Mouse (Mus musculus): ENCODE results near the gene Etv6.

The Etv6 gene

GRCm38 (mm10) chr6:134171906-134172728 is 136.6 kb downstream of the Etv6 start:
- in situ Hi-C loops (cut with MboI), result no loop called here

GRCm38 (mm10) chr6:134173439-134173838 is 137.9 kb downstream of the Etv6 start:
- in situ Hi-C loops (cut with MboI), result no loop called here

GRCm38 (mm10) chr6:134175059-134175458 is 139.6 kb downstream of the Etv6 start:
- in situ Hi-C loops (cut with MboI), result no loop called here

- in situ Hi-C loops (cut with MboI), result no loop called here
These were observed 141.7 kb downstream of the Etv6 start for GRCm38 (mm10) chr6:134177196-134177595.

DNA sequence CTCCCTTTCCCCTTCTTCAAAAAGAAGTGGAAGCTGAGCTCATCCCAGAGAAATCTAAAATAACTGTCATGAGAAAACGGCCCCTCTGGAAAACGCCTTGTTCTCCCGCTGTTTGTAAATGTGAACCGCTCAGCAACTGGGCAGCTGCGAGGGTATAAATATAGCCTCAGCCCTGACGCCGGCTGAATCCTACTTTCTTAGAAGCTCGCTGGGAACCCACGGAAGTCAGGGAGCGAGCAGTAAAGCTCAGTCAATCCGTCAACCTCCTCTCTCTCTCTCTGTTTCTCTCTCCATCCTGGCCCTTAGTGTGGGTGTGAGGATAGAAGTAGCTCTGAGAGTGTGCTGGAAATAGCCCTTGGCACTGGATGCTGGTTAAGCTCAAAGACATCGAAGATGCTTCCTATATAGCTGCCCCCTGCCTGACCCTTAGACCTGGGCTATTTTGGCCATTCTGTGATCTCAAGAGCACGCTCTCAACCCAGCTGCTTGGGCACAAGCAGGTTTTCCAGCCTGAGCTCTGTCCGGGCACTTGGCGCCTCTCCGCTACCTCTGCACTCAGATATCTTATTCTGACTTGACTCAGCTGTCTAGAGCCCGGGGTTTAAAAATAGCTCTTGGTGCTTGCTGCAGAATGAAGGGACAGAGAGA is 146.9 kb downstream of the Etv6 start:
- in situ Hi-C loops (cut with MboI), result no loop called here

DNA sequence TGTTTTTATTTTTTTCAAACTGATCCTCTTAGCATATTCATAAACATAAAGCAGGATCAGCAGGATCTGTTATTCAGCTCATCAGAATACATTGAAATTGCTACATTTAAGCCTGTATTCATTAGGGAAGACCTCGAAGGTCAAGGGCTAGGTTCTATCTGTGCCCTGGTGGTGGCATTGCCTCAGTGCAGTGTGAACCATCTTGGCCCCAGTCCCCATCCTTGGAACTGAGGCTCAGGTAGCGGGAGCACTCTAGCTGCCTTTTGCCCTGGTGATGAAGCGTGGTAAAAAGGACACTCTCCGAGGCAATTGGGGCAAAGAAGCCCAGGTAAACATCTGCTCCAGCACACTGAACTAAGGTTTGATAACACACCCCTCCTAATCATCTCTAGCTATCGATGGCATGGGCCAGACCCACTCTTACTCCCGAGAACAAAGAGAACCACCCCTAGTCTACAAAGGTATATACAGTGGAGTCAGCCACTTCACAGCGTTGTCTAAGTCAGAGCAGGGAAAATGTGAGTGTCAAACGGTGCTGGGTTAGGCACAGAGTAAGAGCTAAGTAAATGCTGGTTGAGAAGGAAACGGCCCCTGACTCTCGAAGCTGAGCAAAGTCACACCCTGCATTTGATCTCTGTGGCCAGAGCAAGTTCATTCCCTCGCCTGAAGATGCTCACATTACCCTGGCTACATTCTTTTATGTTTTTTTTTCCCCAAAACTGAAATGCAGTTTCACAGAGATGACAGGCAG is 148.3 kb downstream of the Etv6 start:
- in situ Hi-C loops (cut with MboI), result no loop called here

GRCm38 (mm10) chr6:134186286-134186903 is 150.9 kb downstream of the Etv6 start:
- in situ Hi-C loops (cut with MboI), result no loop called here

- in situ Hi-C loops (cut with MboI), result no loop called here
These were observed 153.2 kb downstream of the Etv6 start for GRCm38 (mm10) chr6:134188719-134189118.

DNA sequence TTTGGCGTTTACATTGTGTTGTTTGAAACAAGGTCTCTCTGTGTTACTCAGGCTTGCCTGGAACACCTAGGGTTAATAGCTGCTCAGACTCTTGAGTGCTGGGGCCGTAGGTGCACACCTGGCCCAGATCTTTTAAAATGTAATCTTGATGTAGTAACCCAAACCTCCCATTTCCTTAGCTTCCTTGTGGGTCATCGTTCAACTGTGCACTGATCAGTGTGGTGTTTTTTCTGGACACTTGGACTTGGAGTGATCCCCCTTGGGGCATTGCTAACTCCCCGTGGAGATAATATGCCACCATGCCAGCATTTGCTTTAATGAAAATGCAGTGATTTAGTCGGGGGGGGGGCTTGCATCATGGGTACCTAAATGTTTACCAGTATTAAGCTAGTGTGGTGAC is 153.7 kb downstream of the Etv6 start:
- in situ Hi-C loops (cut with MboI), result no loop called here

DNA sequence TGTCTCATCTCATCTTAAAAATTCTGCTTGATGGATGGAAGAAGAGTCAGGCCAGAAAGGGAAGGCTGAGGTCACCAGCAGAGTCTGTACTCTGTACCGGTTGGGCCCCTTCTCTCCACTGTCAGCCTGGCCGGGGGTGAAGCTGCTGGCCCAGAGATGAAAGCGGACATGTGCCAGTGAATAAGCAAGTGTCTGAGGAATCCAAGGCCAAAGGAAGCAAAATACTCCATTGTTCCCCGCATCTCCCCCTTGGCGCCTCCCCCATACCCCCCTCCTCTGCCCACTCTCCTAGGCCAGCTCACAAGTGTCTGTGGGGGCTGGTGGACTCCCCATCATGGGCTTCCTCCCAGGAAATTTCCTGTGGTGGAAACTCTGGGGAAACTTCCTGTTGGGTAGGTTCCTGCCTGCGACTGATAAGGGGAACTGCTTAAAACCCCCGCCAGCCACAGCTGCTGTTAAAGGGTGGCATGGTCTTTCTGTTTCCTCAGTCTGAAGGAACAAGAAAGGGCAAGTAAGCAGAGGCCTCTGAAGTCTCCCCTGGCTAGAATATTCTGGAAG is 154.2 kb downstream of the Etv6 start:
- in situ Hi-C loops (cut with MboI), result no loop called here

- in situ Hi-C loops (cut with MboI), result no loop called here
These were observed 155.2 kb downstream of the Etv6 start for GRCm38 (mm10) chr6:134190597-134191278.

- in situ Hi-C loops (cut with MboI), result no loop called here
These were observed 157.2 kb downstream of the Etv6 start for GRCm38 (mm10) chr6:134192710-134193109.

- in situ Hi-C loops (cut with MboI), result no loop called here
These were observed 164.4 kb downstream of the Etv6 start for GRCm38 (mm10) chr6:134199895-134200294.

GRCm38 (mm10) chr6:134200577-134200976 is 165.1 kb downstream of the Etv6 start:
- in situ Hi-C loops (cut with MboI), result no loop called here

DNA sequence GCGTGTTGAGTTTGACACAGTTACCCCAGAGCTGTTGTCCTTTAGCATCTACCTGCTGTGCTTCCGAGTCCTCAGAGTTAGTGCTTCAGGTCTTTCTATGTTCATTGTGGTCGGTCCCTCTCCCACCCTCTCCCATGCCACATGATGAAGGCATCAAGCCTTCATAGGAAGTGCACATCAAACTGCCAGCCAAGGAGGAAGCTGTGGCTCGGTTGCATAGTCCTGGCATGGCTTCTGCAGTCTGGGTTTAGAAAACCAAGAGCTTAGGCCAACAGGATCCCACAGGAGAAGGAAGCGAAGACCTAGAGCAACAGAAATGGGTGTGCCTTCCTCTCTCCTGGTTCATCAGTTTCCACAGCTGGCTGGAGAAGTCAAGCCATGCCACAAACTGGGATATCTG is 166.7 kb downstream of the Etv6 start:
- in situ Hi-C loops (cut with MboI), result no loop called here

DNA sequence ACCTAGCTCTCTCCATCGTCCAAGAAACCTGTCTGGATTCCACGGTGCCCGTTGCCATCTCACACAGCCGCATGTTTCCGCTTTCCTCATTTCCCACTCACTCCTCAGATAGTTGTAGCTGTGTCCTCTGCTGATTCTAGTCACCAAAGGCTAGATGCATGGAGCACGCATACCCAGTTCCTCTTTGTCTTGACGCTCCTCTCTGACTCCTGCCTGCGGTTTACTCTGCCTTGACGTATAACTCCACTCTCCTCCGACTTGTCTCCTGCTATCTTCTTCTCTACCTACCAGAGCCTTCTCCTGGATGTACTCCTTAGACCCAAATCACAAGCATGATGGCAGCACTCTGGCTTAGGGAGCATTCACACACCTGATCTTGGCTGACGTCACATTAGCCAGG is 169.7 kb downstream of the Etv6 start:
- in situ Hi-C loops (cut with MboI), result no loop called here

DNA sequence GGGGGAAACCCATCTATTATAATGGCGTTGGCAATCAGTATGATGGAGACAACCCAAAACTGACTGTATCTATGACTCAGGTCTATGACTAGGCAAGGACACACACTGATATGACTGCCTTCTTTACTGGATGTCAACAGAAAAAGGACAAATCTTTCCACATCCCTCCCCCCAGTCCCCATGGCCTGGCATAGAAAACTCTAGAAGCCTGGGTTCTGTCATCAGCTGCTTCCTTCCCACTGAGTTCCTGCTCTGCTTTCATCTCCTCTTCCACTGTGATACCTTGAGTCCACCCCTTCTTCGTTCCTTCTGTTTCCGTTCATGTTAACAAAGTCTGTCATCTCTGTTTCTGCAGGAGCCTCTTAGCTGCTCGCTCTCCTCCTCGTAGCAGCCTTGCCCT is 170.2 kb downstream of the Etv6 start:
- in situ Hi-C loops (cut with MboI), result no loop called here

DNA sequence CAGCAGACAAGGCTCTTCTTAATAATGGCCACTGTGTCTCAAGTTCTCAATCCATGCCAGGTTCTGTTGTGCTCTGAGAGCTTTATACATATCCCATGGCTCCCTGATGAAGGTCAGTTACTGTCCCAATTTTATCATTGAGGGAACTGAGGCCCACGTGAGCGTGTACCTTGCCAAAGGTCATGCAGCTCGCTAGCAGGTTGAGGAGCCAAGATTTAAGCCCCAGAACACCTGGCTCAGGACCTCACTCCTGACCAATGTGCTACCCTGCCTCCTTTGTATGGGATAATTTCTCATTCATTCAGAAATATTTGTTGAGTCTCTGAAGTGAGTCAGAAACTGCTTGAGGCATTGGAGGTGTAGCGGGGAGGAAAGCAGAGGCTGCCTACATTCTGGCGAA is 170.8 kb downstream of the Etv6 start:
- in situ Hi-C loops (cut with MboI), result no loop called here

DNA sequence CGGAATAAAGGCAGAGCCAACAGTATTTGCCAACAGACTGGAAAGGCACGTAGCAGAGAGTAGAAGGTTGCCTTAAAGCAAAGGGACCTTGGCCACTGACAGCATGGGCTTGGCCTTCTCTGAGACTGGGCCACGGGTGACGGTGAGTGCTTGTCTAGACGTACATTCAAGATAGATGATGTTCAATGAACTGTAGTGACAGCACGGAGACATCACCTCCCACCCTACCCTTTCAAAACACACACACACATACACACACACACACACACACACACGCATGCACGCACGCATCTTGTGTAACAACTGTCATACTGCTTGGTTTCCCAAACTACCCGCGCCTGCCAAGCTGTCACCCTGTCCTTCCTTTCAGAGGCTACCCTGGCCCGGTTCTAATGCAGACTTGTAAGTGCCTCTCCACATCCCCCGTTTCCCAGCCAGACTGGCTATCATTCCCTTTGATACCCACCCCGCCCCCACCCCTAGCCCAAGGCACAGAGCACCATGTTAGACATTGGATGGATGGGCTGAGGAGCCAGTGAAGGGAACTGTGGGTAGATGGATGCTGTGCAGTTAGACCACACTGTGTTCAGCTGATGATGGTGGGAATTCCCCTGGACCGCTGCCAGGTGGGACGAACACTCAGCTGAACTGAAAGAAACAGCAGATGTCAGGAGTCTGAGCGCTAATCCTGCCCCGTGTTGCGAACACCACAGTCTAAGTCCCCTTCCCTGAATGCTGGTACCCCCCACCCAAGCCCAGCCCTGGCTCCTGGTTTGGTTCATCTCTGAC is 172.1 kb downstream of the Etv6 start:
- in situ Hi-C loops (cut with MboI), result no loop called here

DNA sequence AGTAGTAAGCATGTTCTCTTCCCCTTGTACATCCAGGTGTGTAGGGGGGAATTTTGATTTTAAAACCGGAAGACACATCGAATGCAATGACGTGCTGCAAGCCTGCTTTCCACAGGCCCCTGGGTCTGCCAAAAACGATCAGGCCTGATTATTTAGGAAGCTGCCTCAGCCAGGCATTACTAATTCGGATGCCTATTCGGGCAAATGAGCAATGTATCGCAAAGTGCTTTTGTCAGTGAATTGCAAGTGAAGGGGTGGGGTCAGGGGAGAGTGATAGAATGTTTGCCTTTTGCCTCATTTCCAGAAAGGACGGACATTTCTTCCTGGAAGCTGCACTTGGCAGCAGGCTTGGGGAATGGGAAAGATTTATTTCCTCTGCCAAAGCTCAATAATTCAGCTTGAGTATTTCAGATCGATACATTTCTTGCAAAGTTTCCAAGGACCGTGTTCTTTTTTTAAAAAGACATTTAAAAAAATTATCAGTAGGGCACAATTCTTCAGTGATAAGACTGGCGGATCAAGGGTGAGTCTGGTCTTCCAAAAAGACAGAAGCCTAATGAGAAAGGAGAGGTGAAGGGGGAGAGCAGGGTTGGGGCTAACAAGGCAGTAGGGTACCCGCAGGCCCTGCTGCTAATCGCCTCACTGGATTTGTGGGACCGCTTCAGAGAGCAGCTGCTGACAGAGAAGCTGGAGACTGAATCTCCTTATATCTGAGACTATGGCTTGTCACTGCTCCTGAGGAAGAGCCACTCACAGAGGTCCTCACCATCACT is 172.9 kb downstream of the Etv6 start:
- in situ Hi-C loops (cut with MboI), result no loop called here
